Mouse (Mus musculus): ENCODE results near the gene Hddc2.

The Hddc2 gene

DNA sequence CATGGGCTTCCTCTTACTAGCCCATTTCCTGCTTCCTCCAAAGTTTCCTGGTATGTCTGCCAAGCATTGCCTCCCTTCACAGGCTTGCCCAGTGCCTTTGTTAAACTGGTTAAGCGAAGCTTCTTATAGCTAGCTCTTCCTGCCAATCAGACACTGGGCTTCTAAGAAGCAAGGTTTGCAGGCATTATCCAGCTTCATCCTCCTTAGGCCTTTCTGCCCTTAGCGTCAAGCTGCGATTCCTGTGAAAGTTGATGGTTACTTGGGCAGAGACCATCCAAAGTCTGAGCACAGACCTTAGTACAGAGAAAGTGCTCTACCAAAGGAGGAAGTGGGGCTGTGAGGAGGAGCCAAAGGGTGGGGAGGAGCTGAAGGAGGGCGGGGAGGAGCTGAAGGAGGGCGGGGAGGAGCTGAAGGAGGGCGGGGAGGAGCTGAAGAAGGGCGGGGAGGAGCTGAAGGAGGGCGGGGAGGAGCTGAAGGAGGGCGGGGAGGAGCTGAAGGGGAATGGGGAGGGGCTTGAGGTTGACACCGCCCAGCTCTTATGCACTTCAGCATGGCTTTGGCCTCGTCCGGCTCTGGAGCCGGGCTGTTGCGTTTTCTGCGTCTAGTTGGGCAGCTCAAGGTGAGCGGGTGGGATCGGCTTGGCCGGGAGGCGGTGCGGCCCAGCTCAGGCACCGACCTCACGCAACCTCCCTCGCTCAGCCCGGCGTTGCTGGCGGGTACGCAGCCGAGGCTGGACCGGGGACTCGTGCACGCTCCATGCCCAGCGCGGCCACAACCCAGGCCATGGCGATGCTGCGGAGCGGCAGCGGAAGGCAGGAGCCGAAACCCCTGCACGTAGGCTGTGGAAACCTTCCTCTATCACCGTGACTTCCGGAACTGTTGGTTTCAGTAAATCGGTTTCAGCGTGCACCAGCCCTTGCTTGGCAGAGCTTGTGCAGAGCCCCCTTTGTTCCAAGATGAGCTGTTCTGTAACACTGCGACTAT lies at the start of gene Hddc2:
TSS of gene Hddc2 (plus strand) at position 519 of the 984 bp plus-strand sequence.
- peak; percentile 93 for DNase-seq (ENCODE audit: low read depth)

DNA sequence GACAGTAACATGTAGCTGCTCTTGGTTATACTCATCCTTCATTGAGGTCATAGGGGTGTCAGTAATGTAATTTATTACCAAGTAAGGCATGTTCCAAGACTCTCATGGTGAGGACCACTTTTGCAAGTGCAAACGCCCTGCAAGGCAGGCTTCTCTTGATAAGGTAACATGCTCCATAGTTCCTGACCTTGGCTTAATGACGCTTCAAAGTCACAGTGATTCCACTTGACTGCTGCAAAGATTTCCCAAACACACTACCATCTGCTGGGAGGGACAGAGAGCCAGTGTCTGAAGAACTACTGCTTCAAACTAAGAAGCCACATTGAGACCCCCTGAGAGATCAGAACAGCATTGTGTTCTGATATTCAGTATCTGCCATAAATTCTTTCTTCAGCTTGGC lies 40.4 kb upstream of the Hddc2 start:
- no peak for DNase-seq (ENCODE audit: low read depth)

DNA sequence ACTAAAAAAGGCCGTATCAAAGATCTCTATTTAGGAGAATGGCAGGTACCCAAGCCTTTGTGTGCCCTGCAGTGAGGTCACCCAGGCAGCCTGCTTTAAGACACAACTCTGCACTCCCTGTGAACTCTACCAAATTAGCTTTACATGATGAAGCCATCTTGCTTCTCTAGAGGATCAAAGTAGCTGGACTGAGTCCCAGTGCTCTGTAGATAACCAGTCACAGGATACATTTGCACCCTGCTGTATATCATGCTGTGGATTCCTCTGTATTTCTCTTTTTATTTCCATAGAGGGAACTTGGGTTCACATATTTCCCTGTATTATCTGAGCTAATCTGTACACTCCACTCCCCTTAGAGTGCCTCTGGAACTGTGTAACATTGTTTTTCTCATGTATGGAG lies 40.0 kb upstream of the Hddc2 start:
- no peak for DNase-seq (ENCODE audit: low read depth)

DNA sequence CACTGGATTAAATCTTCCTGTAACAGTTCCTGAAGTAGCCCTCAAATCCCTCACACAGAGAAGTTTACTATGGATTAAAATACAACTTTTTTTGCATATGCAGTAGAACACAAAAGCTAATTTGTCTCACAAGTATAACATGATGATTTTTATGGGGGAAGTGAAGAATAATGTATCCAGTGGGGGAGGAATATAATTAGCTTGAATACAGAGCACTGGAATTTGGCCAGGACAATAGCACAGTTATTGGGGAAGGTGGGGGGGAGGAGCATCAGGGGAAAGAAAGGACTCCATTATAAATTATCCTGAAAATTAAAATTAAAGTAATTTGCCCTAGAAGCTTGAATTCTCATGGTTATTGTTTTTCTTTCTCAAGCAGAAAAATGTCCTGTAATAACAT lies 25.4 kb upstream of the Hddc2 start:
- no peak for DNase-seq (ENCODE audit: low read depth)

DNA sequence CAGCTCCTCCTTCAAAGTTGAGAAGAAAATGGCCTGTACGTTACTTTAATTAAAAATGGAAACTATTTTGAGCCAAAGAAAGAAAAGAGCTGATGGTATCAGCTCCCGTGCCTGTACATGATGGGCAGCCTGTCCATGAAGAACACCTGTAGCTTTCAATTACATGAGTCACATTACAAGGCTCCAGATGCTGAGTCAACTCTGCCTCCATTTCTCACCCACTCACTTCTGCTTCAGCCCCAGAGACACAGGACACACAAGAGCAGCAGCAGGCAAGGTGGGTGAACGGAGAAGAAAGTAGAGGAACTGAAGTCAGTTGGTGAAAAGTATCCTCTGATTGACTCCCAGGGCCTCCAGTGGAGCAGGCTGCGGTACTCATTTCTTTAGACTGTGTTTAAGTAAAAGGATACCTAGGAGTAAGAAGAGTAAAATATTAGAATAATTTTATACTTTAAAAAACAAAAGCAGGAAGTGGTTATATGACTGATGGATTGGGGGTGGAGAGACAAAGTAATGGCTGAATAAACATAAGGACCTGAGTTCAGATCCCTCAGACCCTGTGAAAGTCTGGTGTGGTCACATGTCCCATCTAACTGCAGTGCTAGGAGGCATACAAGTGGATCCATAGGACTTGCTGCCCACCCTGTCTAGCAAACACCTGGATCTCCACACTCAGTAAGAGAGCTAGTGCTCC lies 24.3 kb upstream of the Hddc2 start:
- DNase-seq (ENCODE audit: low read depth), result no peak

DNA sequence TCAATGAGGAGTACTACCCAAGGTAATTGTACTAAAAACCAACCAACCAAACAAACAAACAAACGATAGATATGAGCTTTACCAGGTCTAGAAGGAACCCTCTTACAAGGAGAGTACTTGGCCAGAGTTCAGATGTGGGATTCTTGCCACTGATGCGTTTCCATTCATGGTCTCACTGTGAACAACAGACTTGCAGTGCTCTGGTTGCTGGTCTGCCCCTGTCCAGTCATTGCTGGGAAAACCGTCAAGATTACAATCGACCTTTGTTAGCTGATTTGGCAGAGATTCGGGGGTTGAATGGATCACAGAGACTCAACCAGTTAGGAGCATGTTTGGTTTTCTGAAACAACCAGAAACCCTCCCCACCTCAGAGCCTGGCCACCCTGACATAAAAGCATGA lies 17.5 kb upstream of the Hddc2 start:
- no peak for DNase-seq (ENCODE audit: low read depth)

DNA sequence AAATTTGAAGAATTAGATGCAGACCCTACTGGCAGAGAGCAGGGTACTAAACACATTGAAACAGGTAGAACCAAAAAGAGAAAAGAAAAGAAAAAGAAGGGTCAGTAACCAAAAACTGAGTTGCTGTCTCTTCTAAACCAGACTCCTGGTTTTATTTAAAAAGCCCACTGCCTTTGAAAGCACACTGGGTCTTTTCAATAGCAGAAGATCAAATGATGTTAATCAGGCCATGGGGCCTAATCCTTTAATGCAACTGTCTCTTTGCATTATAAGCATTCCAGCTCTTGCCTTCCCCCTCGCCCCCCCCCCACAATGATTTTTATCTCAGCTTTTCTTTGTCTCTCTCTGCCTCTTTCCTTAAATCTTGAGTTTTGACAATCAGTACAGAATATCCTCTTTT lies 16.7 kb upstream of the Hddc2 start:
- no peak for DNase-seq (ENCODE audit: low read depth)

DNA sequence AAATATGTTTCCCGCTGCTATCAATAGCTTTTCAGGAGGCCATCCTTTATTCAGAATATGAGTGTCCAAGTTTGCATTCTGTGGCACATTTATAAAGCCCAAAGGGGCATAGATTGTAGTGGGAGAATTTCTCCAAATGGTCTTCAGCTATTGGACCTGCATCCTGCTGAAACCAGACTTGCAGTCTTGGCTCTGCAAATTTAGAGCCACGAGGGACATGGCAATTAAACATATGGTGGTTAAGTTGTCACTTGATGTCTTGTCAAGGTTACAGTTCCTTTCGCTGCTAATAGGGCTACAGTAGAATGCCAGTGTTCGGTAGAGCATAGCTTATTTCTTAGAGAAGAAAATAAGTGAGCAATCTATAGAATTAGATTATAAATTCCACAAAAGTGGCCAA lies 16.1 kb upstream of the Hddc2 start:
- no peak for DNase-seq (ENCODE audit: low read depth)

DNA sequence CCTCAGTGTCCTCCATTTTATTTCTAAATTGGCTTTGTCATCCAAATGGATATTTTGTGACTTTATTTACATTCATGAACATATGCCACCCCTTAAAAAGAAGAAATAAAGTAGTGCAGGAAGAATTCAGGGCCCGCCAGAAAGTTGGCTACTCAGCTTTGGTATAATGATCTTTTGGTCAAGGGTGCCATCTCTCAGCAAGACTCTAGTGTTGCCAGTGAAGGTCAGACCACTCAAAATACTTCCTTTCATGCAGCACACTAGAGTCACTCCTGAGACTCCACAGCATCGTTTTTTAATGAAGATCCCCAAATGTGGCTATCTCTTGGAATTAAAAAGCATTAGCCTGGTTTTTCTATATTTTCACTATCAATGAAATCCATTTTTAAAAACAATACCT lies 14.9 kb upstream of the Hddc2 start:
- no peak for DNase-seq (ENCODE audit: low read depth)

DNA sequence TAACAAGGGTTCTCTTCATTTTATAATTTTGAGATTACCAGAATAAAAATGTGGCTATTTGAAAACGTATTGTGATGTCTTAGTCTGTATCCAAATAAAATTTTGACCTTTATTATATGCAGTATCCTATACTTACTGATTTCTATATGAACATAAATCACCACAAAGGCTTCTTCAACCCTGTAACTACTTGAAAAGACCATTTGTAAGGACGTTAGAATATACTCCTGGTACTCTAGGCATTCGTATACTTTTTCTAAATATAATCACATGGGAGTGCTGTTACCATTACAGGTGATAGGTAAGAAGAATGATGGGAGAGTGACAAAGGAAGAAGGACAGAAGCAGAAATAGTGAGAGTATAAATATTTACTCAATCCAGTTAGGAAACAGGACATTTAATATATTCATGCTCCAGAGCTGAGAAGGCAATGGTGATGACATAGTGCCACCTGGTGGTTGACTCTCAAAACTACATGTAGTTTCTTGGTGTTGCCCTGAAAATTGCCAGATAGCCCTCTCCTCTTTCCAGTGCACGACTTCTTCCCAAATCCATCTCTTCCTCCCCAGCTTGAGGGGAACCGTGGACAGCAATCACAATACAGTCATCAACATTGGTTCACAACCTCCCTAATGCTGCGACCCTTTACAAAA lies 14.1 kb upstream of the Hddc2 start:
- peak; percentile 72 for DNase-seq (ENCODE audit: low read depth)

DNA sequence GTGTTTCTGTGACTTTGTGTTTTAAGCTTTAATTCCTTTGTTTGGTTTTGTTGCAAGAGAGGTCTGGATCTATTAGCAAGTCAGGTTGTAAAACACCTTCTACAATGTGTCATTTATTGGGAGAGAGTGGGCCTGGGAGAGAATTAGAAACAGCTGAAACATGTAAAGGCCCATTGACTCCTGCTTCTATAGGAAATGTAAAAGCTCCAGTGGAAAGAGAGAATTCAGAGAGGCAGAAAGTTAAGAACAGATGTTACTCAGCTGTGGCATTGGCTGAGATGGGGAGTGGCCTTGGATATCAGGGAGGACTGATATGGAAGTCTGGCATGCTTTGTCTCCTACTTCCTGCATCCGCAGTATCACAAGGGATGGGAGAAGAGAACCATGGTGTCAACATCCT lies 12.9 kb upstream of the Hddc2 start:
- DNase-seq (ENCODE audit: low read depth), result no peak

DNA sequence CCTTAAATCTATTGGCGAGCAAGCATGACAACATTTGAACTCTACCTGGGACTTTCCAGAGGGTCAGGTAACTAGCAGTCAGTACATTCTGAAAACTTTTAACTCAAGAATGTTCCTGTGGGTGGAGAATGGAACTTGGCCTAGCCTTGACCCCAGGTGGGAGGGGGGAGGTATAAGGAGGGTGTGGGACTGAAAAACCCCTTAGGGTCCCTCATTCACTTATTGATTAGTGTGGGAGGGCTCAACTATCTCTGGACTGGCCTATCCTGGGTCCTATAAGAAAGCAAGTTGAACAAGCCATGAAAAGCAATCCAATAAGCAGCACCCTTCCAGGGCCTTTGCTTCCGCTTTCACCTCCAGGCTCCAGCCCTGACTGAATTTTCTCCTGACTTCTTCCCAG lies 9.7 kb upstream of the Hddc2 start:
- no peak for DNase-seq (ENCODE audit: low read depth)

DNA sequence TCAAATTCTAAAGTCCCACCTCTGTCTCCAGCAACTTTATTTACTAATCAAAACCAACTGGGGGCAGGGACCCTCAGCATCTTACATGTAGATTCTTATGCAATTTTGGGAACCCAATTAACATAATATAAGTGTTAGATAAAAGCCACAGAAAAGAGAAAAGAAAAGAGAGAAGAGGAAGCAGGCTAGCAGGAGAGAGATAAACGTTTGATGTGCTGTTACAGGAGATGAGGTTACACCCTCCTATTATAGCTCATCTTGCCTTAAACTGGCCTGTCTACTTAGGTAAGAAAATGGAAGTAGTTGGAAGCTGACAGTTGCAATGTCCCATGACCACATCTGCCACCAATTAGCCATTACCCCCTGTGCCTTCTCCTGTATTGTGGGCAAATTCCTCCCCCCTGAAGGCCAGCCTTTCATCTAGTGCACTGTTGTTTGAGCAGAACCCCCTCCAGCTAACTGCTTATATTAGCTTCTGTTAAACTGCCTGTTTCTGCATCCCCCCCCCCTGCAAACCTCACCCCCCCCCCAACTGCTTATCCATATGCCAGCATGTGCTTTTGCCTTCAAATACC lies 6.1 kb upstream of the Hddc2 start:
- no peak for DNase-seq (ENCODE audit: low read depth)

DNA sequence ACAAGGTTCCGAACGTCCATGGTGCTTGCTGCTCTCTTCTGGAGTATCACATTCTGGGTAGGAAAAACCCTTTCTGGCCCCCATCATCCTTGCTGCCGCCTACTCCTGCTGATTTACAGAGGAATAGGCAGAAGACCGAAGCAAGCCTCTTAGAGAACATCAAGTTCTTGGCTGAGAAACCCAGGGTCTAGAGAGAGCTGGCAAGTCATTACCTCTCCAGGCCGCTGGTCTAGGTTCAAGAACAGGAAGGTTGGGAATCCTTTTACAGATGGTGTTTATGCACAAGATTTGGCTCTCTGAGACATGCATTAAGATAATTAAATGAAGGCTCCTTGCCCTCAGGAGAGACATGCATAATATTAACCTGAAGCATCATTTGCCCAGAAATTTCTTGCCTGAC lies 5.3 kb downstream of the Hddc2 start:
- no peak for DNase-seq (ENCODE audit: low read depth)

DNA sequence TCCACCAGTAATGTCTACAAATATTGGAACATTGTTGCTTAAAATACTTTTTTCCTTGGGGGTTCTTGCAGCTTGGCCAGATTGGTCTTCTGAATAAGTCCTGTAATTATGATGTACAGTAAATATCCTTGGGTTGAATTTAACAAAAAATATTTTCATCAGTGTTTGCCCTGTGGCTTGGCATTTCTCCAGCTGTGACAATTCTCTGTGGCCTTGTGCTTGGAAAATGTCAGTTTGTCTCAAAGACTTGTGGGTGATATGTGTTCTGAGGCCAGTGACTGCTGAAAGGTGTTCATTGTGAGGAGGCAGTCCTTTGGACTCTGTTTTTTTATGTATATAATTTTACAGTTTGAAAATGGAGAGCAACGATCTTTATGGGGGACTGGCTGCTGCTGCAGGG lies 16.3 kb downstream of the Hddc2 start:
- no peak for DNase-seq (ENCODE audit: low read depth)

DNA sequence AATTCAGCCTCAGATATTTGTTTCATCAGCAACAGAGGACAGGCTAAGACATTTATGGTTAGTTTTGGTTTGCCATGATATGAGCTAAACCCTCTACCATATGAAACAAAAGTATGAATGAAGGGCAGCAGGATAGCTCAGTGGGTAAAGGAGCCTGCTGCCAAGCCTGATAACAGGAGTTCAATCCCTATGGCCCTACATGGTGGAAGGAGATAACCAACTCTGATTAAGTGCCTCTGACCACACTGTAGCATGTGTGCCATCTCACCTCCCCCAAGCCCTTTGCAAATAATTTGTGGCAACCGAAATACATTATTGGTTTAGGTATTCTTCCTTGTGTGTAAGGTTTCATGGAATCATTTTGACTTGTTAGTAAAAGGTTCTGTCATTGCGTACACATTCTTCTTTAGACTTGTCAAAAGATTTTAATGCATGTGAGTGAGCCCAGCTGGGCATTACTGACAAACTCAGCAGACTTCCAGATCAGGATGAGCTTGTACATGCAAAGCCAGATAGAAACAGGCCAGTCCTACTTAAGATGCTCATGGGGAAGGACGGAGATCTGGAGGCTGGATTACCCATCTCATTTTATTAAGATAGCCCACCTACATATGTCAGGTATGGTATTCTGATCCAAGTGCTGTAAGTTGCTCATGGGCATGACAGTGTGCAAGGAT lies 17.2 kb downstream of the Hddc2 start:
- DNase-seq (ENCODE audit: low read depth), result no peak

DNA sequence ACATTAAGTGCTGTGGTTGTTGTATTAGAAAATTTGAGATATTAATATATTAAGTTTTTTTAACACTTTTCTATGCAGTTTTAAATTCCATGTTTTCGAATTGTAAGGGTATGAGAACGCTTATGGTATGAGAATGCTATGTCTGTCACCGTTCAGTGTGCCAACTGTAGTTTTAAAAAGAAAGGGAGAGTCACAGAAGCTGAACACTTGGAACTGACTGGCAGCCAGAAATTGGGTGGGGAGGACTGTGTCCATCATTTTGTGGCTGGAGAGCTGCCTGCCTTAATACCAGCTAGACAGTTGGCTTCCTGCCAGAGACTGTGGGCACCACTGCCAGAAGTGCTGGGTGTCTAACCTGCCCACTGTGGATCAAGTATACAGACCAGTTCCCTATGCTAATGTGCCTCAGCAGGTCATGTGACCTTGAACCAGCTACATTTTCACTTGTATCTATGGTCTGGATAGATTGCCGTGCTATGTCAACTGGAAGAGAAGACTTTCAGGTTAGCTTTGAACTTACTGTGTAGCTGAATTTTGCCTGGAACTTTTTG lies 18.1 kb downstream of the Hddc2 start:
- DNase-seq (ENCODE audit: low read depth), result no peak

DNA sequence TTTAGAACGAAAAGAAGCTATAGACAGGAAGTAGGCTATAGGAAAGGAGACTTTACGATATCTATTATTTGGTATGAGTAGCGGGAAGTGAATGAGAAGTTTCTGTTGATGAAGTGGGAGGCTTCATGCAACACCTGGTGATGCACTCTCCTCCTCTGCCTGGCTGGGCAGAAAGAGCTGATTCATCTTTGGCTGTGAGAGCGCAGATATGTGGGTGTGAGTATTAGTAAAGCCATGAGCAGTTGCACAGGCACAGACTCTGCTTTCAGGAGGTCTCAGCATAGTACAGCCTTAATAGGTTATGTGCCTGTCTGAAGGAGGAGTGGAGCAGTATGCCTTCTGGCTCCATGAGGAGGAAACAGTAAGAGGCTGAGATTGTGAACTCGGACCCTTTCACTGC lies 23.2 kb downstream of the Hddc2 start:
- DNase-seq (ENCODE audit: low read depth), result no peak

DNA sequence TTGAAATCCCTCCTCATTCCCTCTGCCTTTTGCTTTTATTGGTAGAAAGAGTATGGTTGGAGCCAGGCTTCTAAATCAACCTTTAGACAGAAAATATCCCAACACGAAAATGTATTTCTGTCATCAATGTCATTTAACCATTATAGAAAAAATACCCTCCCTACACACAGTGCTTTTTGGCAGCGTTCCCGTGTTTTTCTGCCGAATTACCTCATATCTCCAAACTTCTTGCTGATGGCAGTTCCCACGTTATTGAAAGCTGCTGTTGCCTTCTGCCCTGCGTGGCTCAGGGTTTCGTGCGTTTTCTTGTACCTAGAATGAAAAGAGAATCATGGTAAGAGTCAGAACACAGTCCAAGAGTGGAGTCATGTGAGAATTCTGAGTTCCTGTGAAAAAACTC lies 33.2 kb downstream of the Hddc2 start:
- DNase-seq (ENCODE audit: low read depth), result no peak

DNA sequence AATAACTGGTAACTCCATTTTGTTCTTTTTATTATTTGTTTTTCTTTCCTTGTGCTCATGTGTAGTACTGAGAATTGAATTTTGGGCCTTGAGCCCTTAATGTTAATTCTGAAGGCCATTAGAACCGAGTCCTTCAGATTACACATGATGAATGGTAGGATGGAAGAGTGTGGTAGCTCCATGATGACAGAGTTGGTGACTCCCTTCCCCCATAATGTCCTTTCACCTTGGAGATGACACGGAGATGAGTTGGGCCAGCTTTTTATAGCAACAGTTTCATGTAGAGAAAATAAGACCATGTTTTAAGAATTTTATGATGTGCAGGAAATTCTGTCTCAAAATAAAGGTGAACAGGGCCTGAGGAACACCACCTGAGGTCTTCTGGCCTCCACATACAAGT lies 37.9 kb downstream of the Hddc2 start:
- no peak for DNase-seq (ENCODE audit: low read depth)

DNA sequence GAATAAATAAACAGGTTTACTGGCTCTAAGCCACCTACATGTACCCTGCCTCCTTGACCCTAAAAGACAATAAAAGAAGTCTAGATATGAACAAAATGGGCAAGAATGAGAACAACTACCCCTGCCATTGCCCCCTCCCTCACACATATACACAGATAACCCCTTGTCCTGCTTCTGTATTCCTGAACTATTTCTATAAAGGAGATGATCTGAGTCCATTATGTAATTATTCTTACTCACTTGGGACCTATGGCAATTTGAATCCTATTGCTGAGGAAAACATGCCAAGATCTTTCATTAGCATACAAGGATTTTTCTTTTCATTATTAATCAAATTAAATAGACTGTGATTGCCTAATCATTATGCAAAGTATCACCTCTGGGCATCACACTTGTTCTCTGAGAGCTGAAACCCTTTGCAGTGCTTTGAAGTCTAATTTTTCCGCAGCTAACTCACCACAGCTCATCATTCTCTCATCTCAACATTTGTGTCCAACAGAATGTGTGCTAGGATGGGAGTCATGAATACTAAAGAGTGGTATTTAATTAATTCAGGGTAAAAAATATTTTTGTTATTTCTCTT lies 39.8 kb downstream of the Hddc2 start:
- DNase-seq (ENCODE audit: low read depth), result no peak

Data from naive thymus-derived CD4-positive, alpha-beta T cell, adult 2 months (primary cell).